Mouse (Mus musculus) retina, adult 2 months (tissue): ENCODE measurements around the gene Agap3.

Experiments used
- DNase-seq: peaks from one replicate; pipeline ENCODE4 v3.0.0-alpha.2; 2012; ENCODE audit warnings: low read depth, low spot score

The Agap3 gene

DNA sequence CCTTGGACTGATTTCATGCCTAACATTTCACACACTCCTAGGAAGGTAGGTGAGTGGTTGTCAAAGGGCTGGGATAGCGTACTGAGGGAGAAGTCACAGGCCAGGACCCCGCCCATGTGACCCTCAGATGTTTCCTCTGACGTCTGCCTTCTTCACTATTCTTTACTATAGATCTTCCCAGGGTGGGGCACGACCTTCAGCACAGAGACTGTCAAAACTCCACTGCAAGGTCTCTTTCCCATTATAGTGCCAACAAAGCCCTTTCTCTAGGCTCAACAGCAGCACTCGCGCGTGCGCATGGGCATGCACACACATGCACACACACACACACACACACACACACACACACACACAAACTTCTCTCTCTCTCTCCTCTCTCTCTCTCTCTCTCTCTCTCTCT lies 71.8 kb downstream of the Agap3 start:
- no peak for DNase-seq

DNA sequence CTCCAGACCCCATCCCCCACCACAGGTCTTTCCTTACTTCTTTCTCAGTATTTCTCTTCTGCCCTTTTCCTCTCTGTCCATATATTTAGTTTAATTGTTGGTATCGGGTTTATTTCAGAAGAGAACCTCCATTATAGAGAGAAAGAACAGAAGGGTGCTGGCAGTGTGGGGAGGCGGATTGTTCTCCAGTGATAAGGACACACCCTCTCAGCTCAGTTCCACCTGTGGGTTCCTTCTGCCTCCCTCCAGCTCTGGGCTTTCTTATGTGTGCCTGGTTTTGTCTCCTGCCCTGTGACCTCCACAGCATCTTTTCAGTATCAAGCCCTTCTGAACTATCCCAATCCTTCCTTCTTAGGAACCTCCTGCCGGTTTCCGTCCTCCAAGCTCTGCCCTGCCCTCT lies 72.5 kb downstream of the Agap3 start:
- no peak for DNase-seq

DNA sequence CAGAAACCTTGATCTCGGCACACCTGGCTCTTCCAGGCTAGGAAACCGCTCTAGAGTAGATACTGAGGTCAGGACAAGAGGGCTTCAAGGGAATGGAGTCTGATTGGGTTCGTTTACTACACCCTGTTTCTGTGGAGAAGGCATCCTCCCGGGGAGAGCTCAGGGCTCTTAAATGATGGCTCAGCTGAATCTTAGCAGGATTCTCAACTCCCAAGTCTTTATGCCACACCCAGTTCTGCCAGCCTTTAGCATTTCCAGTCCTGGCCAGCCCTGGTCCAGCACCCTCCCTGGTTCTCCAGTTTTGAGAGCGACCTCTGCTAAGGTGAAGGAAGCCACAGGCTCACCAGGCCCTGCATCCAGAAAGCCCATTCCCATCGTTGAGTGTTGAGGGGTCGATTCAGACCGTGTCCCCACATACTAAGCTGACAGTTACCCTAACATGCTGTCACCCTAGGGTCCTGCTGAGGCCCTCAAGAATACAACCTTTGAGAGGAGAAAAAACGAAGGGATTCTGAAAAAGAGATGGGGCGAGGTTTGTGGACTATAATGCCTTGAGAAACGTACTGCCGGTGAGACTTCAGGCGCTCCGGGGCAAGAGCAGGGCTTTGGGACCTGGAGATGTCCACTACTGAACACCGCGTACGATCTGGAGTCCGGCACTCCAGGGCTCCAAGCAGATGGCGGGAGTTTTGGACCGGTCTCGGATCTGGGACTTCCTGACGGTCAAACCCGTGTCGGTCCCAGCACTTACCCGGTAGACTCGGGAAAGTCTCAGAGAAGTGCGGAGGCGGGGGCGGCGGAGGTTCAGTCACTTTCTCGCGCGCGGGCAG lies 73.6 kb downstream of the Agap3 start:
- no peak for DNase-seq

DNA sequence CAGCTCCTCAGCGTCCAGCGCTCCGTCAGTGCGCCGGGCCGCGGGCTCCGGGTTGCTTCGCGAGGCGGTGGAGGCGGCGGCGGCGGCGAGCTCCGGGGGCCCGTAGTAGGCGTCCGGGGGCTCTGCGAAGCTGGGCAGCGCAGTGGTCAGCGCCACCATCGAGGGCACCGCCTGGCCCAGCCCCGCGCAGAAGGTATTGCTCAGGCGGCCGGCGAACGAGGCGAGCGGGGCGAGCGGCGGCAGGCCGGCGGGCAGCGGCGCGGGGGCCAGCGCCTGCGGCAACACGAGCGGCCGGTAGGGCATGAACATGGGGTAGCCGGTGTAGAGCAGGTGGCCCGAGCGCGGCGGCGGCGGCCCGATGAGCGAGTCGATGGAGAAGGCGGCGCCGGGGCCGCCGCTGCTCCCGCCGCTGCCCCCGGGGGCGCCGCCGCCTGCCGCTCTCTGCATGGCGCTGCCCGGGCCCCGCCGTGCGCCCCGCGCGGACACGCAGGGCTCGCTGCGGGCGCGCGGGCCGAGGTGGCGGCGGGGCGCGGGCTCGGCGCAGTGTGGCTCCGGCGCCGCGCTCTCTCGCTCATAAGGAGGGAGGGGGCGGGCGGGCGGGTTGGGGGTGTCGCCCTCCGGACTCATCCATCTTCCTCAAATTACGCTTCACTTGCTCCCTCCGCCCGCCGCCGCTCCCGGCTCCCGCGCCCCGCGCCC lies 74.4 kb downstream of the Agap3 start:
- no peak for DNase-seq

DNA sequence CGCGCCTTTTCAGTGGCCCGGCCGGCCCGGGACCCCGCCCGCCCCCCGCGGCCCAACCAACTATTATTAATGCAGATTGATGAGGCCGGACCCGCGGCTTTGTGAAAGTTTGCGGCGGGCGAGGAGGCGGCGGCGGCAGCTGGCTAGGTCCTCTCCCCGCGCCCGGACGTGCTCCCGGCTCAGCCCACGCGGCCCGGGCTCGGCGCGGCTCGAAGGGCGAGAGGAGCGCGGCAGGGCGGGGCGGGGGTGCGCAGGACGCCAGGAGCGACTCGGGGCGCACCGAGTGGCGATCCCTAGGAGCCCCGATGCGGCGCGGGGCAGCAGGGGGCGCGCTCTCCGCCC lies 74.9 kb downstream of the Agap3 start, which contains the start of gene Gbx1:
TSS of gene Gbx1 (minus strand) at position 314 of the 342 bp plus-strand sequence.
- no peak for DNase-seq

DNA sequence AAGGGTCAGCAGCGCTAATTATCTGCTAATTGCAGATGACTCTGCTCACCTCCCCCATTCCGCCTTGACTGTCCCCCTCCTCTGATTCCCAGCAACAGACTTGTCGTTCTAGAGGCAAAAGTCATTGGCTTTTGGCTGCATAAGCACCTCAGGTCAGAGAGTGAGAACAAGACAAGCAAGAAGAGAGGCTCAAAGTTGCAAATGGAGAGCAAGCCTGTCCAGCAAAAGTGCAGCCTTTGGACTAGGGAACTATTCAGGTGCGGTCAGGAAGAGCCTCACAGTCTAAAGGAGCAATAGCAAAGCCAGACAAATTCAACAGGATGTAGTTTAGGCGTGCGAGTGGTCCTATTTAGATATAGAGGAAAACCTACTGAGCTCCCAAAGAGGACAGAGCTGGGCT lies 75.8 kb downstream of the Agap3 start:
- DNase-seq, result no peak

DNA sequence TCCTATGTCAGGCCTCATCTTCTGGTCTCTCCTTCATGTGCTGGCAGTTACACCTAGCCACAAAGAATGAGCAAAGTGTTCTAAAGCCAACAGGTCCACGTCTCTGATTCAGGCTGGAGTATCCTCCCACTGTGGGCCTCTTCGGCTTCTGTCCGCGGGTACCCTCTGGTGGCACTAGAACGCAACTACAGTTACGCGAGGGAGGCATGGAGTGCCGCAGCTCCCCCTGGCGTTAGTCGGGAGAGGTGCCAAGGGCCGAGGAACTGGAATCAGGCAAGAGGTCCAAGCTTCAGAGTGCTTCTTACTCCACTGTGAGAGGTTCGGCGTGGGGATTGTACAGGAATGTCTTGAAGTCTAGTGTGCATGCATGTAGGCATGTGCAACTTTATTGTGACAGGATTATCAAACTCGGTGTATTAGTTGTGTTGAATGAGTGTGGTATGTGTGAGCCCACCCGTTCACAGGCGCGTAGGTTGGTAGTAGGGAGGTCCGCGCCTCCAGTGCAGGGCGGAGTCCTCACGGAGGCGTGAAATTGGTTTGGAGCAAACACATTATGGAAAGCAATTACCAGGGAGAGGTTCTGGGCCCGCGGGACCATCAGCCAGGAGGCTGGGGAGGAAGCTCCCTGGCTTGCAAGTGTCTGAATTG lies 78.2 kb downstream of the Agap3 start:
- peak; percentile 74 for DNase-seq

DNA sequence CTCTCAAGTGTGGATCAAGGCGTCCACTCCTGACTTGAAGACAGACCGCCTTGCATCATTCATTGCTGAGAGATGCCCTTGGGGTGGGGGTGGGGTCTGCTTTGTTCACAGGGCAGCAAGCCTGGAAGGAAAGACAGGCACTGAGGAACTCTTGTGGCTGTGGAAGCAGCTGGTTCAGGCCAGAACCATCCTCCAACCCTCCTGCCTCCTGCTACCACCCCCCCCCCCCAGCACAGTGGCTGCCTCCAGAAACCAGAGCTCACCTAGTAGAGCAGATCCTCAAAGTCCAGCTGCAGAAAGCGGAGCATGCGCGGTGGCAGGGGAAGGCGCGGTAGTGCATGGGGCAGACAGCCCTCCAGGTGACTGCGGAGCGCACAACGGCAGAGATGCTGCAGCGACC lies 81.4 kb downstream of the Agap3 start:
- no peak for DNase-seq

DNA sequence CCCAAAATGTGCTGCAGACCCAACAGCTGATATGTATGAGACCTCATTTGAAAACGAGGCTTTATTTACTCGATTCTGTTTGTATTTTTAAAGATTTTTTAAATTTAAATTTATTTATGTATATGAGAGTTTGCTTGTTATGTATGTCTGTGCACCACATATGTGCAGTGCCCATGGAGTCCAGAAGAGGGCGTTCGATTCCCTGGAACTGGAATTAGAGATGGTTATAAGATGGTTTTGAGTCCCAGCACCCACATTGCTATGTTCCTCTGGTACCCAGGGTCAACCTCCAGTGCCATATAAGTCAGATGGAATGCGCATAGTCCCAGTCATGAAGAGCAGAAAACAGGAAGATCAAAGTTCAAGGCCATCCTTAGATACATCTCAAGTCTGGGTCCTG lies 82.3 kb downstream of the Agap3 start:
- DNase-seq, result no peak

DNA sequence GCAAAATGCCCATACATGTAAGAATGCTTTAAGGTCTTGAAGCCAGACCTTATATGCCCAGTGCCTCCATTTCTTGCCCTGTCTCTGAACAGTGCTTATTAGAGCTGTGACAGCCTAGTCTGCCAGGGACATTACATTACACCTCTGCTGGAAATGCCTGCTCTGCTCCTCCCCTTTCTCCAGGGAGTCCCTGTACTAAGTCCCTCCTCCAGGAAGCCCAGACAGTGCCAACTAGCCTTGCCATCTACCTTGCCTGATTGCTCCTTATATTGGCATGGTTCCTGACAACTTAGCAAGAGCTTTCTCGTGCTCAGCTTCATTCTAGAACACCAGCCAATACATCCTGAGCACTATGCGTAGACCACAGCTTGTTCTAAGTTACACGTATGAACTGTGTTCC lies 83.8 kb downstream of the Agap3 start:
- DNase-seq, result no peak

DNA sequence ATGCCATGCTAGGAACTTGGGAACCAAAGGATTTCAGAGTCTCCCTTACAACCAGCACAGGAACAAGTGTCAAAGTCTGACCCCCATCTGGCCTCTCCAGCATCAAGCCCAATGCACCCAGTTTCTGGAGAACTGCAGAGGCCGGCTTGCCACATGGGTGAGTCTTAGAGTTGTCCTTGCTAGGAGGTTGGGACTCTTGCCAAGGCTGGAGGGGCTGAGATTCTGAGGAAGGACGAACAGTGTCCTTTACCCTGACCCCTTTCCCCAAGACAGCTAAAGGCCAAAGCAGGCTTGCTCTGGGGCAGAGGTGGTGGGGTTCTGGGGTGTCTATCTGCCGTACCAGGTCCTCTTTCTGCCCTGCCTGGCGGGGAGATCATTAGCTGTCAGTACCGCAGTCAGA lies 84.5 kb downstream of the Agap3 start:
- DNase-seq, result no peak

DNA sequence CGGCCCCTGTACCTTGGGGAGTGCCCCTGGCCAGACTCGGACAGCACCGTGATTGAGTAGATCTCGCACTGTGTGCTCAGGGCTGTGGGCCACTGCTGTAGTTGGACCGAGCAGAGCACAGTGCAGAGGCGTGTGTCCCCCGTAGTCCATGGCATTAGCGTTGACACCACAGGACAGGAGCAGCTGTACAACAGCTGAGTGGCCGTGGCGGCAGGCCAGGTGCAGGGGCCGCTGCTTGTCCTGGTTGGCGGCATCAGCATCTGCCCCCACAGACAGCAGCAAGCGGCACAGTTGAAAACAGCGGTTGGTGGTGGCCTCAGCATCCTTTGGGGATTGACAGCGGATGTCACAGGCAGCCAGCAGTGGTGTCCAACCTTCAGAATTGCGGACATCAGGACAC lies 85.6 kb downstream of the Agap3 start:
- no peak for DNase-seq

DNA sequence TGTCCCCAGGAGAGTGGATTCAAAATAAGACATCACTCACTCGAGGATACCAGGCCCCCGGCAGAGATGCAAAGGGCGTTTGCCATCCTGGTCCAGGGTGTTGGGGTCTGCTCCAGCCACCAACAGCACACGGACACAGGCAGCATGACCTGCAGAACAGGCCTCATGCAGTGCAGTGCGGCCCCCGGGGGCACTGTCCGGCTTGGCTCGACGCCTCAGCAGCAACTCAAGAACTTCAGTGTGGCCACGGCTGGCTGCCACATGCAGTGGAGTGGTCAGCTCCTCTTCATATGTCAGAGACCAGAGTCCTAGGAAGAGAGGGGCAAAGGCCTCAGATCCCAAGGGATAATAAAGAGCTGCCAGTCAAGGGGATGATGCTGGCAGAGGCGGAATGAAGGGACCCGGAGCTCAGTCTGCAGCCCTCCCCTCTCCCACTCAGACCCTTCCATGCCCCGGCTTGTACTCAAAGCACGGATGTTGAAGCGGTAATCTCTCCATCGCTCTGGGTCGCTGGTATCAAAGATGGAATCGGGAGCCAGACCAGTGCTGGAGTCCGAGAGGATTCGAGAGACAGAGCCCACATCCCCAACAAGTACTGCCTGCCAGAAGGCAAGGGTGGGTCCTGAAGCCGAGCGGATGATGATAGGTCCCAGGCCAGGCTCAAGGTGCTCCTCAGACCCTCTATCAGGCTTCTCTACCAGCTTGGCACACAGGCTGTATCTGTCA lies 87.8 kb downstream of the Agap3 start:
- DNase-seq, result no peak

DNA sequence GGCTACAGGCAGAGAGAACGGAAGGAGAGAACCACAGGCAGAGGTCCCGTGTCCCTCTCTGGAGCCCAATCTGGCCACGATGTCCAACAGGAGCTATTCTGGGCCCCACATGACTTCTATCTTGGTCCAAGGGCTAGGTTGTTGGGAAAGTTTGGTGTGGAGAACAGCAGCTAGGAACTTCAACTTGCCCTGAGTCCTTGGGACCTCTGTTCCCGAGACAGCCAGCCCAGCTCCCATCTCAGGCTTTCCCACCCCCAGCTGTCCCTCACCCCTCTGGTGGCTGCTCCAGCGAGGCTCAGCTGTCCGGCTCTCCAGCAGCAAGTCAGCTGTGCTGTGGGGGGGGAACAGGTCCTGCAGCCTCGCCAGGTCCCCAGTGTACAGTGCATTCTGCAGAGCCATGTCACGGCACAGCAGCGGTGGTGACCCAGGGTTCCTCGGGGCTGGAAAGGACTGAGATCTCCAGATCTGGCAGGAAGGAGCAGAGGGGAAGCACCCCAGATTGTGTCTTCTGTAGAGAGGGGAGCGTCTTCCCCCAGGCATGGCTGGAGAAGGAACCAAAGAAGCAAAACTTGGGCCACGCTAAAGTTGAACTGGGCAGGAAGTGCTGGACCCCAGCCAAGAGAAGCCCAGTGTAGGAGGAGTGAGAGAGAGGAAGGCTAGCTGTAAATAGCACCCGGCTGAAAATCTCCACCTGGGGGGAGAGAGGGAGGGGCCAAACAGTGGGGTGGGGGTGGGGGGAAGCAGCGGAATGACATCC lies 88.6 kb downstream of the Agap3 start, which contains the start of gene Asb10:
TSS of gene Asb10 (minus strand) at position 592 of the 757 bp plus-strand sequence.
- DNase-seq, result no peak

DNA sequence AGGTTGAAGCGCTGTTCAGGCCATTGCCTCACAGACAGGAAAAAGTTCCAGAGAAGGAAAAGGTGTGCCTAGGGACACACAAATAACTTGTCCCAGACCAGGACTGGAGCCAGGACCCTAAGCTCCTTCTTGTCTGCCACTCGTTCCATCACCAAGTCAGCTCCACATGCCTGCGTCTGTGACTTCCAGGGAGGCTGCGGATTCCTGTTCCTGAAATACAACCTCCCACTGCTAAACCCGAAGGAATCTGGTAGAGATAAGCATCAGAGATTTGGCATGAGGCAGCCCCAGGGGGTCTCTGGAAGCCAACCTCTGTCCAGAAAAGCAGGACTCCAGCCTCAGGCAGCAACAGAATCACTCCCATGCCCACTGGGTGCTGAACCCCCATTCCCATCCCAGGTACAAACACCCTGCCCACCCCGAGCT lies 89.2 kb downstream of the Agap3 start:
- DNase-seq, result no peak

DNA sequence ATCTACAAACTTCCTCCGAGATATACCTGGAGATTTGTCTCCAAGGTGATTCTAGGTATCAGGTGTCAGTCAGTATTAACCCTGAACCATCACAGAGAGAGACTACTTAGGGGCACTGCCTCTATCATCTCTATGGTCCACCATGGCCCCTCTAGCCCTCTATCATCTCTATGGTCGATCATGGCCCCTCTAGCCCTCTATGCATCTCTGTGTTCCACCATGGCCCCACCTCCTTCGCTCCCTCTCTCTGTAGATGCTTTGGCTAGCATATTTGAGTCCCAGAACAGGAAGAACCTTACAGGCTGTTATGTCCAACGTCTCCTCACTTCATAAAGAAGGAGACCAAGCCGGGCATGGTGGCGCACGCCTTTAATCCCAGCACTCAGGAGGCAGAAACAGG lies 90.7 kb downstream of the Agap3 start:
- no peak for DNase-seq

DNA sequence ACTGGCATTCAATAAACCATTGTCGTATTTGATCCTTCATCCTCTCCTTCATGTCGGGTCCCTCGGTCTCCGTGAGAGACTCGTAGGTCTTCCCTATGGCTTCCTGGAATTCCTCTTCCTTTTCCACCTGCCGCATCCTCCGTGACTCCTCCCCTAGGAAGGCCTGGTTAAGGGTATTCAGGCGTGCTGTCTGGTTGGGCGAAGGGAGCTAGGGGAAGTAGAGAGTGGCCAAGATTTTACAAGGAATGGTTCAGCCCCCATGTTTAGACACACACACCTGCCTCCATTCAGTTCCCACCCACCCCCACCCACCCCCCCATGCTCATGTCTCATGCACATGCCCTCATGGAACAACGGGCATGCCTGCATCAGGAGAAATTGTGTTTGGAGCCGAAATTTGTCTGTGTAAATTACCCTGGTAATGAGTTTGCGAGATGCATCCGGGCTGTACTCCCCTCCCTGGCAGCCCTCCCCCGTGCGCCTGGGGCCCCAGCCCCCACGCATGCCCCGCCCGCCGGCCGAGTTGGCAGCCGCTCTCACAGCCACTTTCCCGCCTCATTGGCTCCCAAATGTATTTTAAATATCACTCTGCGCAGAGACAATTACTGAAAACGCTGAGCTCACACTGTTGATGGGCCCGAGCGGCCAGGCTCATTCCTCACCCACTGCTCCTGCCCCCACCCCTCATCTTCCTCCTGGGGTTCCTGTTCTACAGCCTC lies 98.8 kb downstream of the Agap3 start:
- no peak for DNase-seq

DNA sequence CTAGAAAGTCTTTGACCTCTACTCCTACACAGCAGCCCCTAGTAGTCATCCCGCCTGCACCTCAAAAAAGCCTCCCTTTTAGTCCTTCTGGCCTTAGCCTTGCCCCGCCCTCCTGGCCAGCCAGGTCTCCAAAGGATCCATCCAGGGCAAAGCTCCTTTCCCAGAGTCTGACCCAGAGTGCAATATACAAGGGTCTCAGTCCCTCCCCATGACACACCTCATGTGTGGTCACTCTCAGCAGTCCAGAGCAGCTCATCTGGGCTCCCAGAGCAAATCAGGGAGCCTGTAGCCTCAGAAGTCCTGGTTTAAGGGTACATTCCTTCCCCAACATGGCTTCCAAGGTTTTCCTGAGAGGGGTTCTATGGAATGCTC lies 99.3 kb downstream of the Agap3 start:
- no peak for DNase-seq
